Mouse (Mus musculus): Measurements from ENCODE around the gene Zfp821.

The Zfp821 gene

DNA sequence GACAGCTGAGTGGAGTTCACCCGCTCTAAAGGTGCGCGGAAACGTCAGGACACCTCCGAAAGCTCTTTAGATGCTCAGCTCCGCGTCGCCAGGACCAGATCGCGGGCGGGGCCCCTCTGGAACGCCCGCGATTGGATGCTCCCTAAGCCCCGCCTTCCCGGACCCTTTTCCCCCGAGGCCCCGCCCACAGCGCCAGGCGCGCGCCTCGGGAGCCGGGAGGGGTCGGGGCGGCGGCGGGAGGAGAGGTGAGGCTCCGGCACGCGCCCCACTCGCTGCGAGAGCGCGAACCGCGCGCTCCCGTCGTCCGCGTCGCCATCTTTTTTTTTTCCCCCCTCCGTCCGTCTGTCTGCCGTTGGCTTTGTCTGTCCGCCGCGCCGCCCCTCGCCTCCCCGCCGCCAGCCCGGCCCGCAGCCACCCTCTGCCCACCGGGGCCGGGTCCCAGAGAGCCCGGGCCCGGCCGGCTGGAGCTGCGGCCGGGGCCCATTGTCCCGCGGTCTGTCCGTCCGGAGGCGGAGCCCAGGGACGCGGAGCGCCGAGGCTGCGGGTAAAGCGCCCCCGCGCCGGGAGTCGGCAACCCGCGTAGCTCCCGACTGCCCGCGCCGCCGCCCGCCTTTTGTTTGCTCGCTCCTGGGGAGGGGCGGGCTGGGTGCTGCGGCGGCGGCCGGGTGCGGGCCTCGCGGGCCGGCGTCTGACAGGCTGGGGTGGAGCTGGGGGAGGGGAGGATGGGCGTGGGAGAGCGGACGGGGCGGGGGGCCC is at the start of gene Zfp821:
Zfp821 (plus strand) TSS at position 227 of the 756 bp plus-strand sequence.
- in situ Hi-C loops (cut with MboI; ENCODE audit: unreplicated experiment in 2 of 2): loop anchor here in 1 of 2 experiments (5.0 kb wide), 1 partner anchor 103 kb away; no protein-coding TSS in a partner anchor

DNA sequence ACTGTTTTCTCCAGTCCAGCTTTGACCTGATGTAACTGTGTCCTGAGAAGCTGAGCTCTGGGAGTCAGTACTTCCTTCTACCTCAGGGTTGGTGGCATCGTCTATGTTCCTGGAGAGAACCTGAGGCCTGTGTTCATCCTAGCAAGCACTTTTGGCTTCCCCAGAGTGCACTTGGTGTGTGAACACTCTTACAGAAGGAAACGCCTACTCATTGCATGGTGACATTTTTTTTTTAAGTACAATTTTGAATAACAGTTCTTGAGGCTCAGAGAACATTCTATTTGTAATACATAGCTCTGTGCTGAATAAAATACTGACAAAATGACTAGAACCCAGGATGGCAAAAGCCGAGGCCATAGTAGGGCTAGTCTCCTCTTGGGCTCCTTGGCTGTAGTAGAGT is 48.5 kb upstream of the Zfp821 start:
- in situ Hi-C loops (cut with MboI; ENCODE audit: unreplicated experiment in 2 of 2): no loop called here

DNA sequence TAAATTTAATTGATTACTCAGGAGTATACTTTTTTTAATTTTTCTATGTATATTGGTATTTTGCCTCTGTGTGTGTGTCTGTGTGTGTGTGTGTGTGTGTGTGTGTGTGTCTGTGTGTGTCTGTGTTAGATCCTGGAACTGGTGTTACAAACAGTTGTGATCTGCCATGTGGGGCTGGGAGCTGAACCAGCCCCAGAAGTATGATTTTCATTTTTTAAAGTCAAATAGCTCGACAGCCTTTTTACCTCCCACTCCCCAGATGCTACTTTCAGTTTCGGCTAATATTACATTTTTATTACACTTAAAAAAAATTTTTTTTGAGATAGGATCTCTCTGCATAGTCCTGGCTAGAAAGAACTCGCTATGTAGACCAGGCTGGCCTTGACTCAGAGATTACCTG is 43.0 kb upstream of the Zfp821 start:
- in situ Hi-C loops (cut with MboI; ENCODE audit: unreplicated experiment in 2 of 2): no loop called here

DNA sequence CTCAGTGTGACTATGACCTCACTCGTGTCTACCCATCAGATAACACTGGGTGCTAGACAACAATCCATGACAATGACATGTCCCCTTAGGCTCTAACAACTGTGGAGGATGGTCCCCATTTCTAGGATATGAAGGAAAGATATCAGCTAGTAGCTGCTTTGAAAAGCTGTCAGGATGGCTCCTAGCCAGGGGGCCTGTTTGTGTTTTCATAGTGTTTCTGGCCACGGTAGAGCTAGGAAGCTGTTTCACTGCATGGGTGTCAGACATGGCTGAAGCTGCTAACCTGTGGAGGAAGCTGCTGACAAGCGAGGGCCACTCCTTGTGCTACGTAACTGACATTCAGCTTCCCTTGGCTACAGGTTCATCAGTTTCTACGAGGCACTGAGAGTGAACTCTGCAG is 38.7 kb upstream of the Zfp821 start:
- in situ Hi-C loops (cut with MboI; ENCODE audit: unreplicated experiment in 2 of 2): no loop called here

DNA sequence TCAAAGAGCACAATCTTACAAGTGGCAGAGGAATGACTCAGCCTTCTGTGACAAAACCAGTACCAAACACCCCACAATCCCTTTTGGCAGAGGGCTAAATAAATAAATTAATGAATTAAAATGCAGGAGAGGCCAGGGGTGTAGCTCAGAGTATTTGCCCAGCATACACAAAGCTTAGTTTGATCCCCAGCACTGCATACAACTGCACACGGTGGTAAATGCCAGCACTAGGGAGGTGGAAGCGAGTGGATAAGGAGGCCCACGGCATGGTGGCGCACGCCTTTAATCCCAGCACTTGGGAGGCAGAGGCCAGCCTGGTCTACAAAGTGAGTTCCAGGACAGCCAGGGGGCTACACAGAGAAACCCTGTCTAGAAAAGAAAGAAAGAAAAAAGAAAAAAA is 32.7 kb upstream of the Zfp821 start:
- in situ Hi-C loops (cut with MboI; ENCODE audit: unreplicated experiment in 2 of 2): no loop called here

DNA sequence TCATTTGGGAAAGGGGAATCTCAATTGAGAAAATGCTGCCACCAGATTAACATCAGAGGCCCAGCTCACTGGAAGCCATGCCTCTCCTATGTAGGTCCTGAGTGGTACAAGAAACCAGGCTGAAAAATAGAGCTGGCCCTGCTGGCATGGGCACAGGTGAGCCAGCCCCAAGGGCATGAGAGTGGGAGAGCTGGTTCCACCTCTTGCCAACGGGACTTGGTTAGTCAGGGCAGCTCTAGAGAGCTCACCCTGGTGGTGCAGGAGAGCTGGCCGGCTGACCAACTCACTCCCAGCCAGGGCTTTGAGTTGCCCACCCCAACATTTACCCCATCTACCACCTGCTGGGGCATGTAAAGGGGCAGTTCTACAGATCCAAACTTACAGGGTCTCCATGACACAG is 31.8 kb upstream of the Zfp821 start:
- in situ Hi-C loops (cut with MboI; ENCODE audit: unreplicated experiment in 2 of 2): no loop called here

DNA sequence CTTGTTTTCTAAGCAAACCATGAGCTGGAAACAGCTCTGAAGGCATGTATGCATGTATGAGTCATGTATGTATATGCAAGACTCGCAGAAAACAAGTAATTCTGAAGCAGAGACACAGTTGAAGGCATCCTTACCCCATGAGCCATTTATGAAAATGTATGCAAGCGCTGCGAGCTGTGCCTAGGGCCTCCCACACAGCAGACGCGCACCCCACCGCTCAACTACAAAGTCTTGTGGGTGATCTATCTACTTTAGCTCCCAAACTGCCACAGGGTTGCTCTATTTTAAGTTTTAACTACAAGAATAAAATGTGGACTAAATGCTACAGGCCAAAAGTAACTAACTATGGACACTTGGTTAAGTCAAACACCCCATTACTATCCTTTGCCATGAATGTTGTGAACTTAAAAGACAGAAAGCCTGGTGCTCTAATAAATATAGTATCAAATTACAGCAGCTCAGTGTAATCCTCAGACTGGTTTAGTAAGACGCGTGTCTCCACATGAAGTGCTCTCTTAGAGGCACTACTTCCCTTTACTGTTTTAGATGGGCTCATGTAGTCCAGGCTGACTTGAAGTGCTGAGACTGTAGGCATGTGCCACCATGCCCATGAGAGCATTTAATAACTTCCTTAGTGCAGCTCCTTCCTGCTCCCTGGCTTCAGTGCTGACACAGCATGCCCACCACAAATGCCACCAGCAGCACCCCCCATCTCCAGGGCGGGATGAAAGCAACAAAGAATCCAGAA is 29.3 kb upstream of the Zfp821 start:
- in situ Hi-C loops (cut with MboI; ENCODE audit: unreplicated experiment in 2 of 2): no loop called here

DNA sequence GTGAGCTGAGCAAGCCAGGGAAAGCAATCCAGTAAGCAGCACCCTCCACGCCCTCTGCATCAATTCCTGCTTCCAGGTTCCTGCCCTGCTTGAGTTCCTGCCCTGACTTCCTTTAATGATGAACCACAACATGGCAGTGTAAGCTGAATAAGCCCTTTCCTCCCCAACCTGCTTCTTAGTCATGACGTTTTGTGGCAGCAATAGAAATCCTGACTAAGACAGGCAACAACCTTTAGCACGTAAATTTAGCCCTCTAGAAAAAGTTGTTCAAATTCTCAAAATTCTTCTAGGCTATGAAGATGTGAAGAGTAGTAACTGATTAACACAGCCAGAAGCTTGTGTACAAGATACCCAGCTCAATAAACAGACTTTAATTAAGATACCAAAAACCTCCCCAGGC is 23.8 kb upstream of the Zfp821 start:
- in situ Hi-C loops (cut with MboI; ENCODE audit: unreplicated experiment in 2 of 2): no loop called here

DNA sequence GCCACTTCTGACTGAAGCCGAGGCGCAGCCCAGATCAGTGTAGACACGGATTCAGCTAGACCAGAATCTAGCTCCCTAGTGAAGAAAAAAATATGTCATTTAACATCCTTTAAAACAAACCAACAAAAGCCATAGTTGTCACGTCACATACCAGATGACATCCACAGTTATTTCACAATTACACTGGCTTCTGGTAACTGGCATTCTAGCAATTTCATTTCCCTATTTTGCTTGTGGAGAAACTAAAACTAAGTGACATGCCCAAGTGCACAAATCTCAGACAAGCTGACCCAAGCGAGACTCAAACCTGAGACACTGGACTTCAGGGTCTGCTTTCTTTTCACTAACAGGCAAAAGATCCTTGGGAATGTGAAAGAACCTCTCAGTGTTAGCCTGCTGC is 23.2 kb upstream of the Zfp821 start:
- in situ Hi-C loops (cut with MboI; ENCODE audit: unreplicated experiment in 2 of 2): no loop called here

DNA sequence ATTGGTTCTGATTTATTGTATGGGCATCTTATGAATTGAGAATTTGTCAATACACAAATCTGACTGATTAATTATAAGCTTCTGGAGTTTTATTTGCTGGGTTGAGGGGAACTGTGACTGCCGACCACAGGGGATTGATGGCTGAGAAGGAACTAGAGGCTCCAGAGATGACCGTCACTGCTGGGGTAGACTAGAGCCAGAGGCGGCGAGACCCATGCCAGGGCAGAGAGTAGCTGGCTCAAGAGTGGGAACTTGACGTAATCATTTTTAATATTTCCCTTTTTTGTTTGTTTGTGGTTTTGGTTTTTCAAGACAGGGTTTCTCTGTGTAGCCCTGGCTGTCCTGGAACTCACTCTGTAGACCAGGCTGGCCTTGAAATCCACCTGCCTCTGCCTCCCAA is 18.1 kb upstream of the Zfp821 start:
- in situ Hi-C loops (cut with MboI; ENCODE audit: unreplicated experiment in 2 of 2): no loop called here

DNA sequence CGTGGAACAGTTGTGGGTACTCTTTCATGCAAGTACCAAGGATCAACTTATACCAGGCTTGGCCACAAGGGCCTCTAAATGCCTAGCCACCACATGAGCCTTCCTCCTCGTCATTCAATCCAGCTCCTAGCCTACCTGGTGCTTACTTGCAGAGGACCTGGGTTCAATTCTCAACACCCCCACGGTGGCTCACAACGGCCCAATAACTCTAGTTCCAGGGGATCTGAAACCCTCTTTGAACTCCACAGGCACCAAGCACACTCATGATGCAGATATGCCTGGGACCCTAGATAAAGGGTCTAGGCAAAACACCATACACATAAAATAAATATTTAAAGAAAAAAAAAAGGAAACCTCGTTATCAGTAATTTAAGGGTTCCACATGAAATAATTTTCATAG is 13.6 kb upstream of the Zfp821 start:
- in situ Hi-C loops (cut with MboI; ENCODE audit: unreplicated experiment in 2 of 2): loop anchor here in 1 of 2 experiments (5.0 kb wide), 1 partner anchor 79 kb away; the partner anchor contains the start of gene Pkd1l3

DNA sequence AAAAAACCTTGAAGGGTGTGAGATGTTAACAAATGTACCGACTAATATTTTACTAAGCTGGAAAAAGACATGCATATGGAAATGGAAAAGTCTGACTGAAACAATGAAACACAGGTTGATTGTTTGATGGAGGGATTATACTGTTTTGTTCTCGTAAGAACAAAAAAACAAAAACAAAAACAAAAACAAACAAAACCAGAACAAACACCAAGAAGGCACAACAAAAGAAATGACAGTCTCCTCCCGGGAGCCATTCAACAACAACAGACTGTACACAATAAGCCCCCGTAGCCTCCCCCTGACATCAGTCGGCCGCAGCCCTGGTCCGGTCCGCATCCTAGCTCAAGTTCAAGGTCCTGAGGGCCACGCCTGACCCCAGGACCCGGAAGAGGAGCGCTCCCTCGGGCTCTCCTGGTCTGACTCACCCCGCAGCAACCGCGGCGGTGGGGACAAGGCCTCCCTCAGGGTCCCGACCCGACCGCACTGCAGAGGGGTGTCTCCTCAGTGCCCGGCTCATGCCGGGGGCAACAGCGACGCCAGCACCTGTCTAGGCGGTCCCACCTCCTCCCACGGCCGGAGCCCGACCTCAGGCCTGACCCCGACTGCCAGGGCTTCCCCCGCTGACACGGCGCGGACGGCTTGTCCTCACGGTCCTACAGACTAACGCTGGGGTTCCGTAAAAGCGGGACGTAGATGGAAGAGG is 12.8 kb upstream of the Zfp821 start:
- in situ Hi-C loops (cut with MboI; ENCODE audit: unreplicated experiment in 2 of 2): loop anchor here in 1 of 2 experiments (5.0 kb wide), 1 partner anchor 80 kb away; the partner anchor contains the start of gene Pkd1l3

DNA sequence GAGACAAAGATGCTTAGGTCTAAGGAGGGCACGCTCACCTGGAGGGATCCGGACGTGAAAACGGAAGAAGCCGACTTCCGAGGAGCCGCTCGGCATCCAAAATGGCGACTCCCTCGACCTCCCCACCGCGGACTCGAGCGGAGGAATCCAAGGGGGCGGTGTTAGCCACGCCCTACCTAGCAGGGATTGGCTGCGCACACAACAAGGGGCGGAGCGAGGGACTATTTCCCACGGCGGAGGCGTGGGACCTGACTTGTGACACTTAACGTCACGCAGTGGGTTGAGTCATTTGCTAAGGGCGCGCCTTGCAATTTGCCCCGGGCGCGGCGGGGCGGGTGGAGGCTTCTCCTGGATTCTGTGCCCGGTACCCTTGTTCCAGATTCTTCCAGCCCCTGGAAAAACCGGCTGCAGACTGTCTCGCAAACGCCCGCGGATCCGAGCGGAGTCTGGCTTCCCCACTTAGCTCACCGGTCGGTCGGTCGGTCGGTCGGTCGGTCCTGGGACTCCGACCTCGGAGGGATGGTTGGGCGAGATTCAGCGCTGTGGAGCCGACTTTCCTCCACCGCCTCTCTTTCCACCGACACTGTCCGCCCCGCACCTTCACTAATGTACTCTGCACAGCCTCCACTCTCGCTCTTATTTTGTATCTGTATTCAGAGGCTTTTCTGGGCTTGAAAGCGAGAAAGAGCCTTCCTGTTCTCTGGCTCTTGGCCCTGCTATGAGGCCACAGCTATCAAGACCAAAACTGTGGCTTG is 12.0 kb upstream of the Zfp821 start, which contains the start of gene Ist1:
Ist1 (minus strand) TSS at position 115 of the 755 bp plus-strand sequence.
- in situ Hi-C loops (cut with MboI; ENCODE audit: unreplicated experiment in 2 of 2): loop anchor here in 1 of 2 experiments (5.0 kb wide), 1 partner anchor 81 kb away; the partner anchor contains the start of gene Pkd1l3

DNA sequence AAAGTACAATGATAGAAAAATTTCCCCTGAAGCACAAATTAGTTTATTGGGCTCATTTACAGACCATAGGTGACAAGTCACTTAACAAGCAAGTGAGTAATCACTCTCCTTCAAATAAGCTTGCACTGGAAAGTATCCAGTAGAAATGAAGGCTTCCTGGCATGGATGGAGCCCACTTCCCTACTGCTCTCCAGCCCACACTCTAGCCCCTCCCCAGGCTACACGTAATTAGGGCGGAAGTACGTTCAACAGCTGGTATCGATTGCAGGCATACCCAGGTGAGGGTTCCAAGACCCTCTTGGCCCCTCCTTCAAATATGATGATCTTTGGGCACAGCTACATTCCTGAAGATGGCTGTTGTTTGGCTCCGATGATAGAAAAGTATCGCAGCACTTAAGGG is 11.2 kb upstream of the Zfp821 start:
- in situ Hi-C loops (cut with MboI; ENCODE audit: unreplicated experiment in 2 of 2): loop anchor here in 1 of 2 experiments (5.0 kb wide), 1 partner anchor 82 kb away; the partner anchor contains the start of gene Pkd1l3

DNA sequence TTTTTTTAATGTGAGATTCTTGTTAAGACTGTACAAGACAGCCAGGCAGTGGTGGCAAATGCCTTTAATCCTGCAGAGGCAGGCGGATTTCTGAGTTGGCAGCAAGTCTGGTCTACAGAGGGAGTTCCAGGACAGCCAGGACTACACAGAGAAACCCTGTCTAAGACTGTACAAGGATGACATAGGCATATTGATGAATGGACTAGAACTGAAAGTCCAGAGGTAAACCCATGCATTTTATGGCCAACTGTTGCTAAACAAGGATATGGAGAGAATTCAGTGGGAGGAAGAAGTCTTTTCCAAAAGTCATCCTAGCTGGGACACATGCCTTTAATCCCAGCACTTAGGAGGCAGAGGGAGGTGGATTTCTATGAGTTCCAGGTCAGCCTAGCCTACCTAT is 7.6 kb upstream of the Zfp821 start:
- in situ Hi-C loops (cut with MboI; ENCODE audit: unreplicated experiment in 2 of 2): no loop called here

DNA sequence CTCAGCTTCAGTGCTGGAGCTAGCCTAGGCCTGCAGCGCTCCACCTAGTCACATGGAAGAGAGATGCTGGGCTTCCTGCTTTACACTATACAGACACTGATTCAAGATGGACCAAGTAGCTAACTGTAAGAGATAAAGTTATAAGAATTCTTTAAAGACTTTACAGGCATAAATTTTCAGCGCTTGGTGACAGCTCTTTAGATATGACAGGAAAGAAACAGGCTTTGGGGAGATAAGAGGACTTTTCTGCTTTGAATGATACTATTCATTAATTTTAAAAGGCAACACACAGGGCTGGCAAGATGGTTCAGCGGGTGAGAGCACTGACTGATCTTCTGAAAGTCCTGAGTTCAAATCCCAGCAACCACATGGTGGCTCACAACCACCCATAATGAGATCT is 6.9 kb upstream of the Zfp821 start:
- in situ Hi-C loops (cut with MboI; ENCODE audit: unreplicated experiment in 2 of 2): no loop called here

DNA sequence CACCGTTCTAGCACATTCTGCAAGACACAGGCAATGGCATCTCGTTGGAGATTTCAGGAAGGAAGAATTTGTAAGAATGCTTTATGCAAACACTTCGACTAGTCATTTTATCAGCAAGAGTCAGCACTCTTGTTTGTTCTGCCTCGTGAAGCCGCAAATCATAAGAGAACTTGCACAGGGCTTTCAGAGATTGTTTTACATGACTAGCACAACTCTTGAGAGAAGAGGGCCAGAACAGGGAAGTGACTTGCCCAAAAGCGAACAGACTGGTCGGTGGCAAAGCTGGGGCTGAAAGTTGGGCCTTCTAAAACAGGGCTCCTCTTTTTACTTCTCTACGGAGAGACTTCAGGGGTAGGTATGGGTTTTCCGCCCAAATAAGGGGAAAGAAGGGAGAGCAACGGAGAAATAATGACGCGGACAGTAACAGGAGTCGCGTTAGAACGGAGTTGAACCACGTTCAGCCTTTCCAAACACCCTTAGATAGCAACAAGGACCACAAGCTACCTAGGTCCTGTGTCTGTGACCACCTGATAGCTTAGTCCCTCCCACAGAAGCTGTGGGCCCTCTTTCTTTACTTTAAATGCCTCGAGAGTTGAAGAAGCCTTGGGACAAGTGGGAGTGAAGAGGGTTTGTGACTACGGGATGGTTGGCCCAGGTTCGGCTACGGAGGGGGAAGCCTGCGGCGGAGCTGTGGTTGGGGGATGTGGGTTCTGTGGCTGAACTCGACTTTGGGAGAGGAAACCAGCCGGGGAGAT is 604 bp upstream of the Zfp821 start:
- in situ Hi-C loops (cut with MboI; ENCODE audit: unreplicated experiment in 2 of 2): loop anchor here in 1 of 2 experiments (5.0 kb wide), 1 partner anchor 102 kb away; no protein-coding TSS in a partner anchor

DNA sequence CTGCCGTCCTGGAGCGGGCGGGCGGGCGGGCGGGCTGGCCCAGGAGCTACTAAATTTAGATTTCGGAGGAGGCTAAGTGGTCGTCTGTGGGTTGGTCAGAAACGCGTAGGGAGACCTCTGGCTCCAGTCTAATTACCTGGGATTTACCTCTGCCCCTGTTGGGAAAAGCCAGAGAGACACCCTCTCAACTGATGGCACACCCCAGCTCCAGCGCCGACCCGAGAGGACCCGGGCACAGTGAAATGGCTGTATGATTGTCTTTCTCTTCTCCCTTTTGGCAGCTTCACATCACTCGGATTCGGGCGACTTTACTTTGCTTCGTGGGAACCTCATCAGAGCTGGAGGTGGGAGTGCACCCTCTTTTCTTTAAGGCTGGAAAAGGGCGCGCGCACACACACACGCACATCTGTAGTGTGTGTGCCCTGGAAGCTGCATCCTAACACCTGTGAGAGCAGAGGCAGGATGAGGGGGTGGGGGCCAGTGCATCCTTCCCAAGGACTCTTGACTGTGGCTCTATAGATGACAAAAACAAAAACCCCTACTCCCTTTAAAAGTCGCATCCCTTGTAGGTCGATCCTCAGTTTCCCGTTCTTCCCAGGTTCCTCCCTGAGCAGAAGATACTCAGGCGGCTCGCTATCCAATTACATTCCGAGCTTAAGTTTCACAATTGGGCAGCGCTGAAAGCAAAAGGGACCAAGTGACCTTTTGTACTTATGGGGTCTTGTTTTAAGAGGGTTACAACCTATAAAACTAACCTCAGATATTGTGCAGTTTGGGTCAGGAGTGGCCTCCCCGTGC is 929 bp downstream of the Zfp821 start:
- in situ Hi-C loops (cut with MboI; ENCODE audit: unreplicated experiment in 2 of 2): loop anchor here in 1 of 2 experiments (5.0 kb wide), 1 partner anchor 104 kb away; no protein-coding TSS in a partner anchor

DNA sequence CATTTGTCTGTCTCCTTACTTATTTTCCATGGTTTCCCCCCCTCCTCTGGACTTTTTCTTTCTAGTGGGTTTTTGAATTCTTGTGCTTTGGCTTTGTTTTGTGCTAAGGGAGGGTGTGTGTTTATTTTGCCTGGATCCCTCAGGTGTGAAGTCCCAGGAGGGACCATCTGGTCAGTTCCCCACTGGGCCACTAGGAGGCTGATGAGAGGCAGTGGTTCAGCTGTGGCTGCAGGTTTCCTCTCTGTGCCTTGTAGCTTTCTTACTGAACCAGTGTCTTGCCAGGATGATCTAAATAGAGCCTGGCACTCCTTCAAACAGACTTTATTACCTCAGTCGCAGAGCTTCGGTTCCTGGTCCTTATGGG is 1.5 kb downstream of the Zfp821 start:
- in situ Hi-C loops (cut with MboI; ENCODE audit: unreplicated experiment in 2 of 2): loop anchor here in 1 of 2 experiments (5.0 kb wide), 1 partner anchor 105 kb away; no protein-coding TSS in a partner anchor
